Mouse (Mus musculus) midbrain, postnatal 0 days (tissue): Measurements from ENCODE around the gene Kcnh8. TPM values are rescaled to one million over a fixed set of nuclear protein-coding genes. Genes with fewer than 3 reads are reported as not detected.

Experiments used
- ATAC-seq: fragments of 200-750 bp; cut with Nextera tagmentation; 2 replicates; pipeline ENCODE4 v1.8.0; 2017; ENCODE audit warnings: moderate number of reproducible peaks, mild to moderate bottlenecking, moderate TSS enrichment, moderate library complexity; ENCODE audit not compliant: low FRiP score
- DNase-seq: peaks from one replicate; pipeline ENCODE4 v3.0.0-alpha.2; 2015; ENCODE audit warnings: low spot score
- H3K27ac ChIP-seq: fragments of 300-500 bp; sonication (generic); 2 replicates; pipeline ENCODE4 v1.5.1; 2014; ENCODE audit warnings: low read depth, mild to moderate bottlenecking, low read length, mixed read lengths
- H3K27me3 ChIP-seq: fragments of 300-500 bp; sonication (generic); 2 replicates; pipeline ENCODE4 v1.6.1; 2014; ENCODE audit warnings: low read length, control low read depth, mixed read lengths; ENCODE audit not compliant: insufficient read depth
- H3K36me3 ChIP-seq: fragments of 300-500 bp; sonication (generic); 2 replicates; pipeline ENCODE4 v1.6.1; 2014; ENCODE audit warnings: low read length, control low read depth, mixed read lengths; ENCODE audit not compliant: insufficient read depth
- H3K4me1 ChIP-seq: fragments of 300-500 bp; sonication (generic); 2 replicates; pipeline ENCODE4 v1.6.1; 2014; ENCODE audit warnings: mild to moderate bottlenecking, control low read depth, antibody characterized with exemption, low read length, mixed read lengths; ENCODE audit not compliant: insufficient read depth
- H3K4me2 ChIP-seq: fragments of 300-500 bp; sonication (generic); 2 replicates; pipeline ENCODE4 v1.6.1; 2014; ENCODE audit warnings: low read depth, mild to moderate bottlenecking, low read length, mixed read lengths; ENCODE audit not compliant: poor library complexity, severe bottlenecking
- H3K4me3 ChIP-seq: fragments of 300-500 bp; sonication (generic); 2 replicates; pipeline ENCODE4 v1.5.1; 2014; ENCODE audit warnings: low read depth, mild to moderate bottlenecking, low read length, moderate library complexity
- H3K9ac ChIP-seq: fragments of 300-500 bp; sonication (generic); replicated peaks from 2 replicates; pipeline ENCODE4 v1.6.1; 2014; ENCODE audit warnings: mild to moderate bottlenecking, low read length, moderate library complexity, mixed read lengths; ENCODE audit not compliant: poor library complexity, severe bottlenecking
- H3K9me3 ChIP-seq: fragments of 300-500 bp; sonication (generic); 2 replicates; pipeline ENCODE4 v1.6.1; 2016; ENCODE audit warnings: low read length, control low read depth
- CTCF ChIP-seq: IDR thresholded peaks from 2 replicates; pipeline ENCODE4 v1.5.1; 2016; ENCODE audit warnings: antibody characterized with exemption, mild to moderate bottlenecking
- WGBS: fragments of 180-500 bp; shearing (Covaris S2); extraction: QIAGEN DNeasy Blood & Tissue Kit; methylation state at CpG from one replicate; pipeline ENCODE4 v1.1.7; 2014; 5-methylcytosine and 5-hydroxymethylcytosine counted together
- polyA plus RNA-seq: library from polyadenylated mRNA; unstranded; fragments of >200 nt; fragmentation: Nextera tagmentation; extraction: Ambion mirVana; gene quantifications from 2 replicates; pipeline ENCODE4 v1.2.1, GENCODE M21; 2015
- total RNA-seq: library from RNA; depleted of rRNA; stranded (reverse); fragments of >200 nt; gene quantifications from 2 replicates; pipeline ENCODE4 v1.2.3, GENCODE M21; 2014

The Kcnh8 gene
- total and polyA plus RNA-seq, 2 experiments from 2014 or later = 2.8 to 7.9 TPM

DNA sequence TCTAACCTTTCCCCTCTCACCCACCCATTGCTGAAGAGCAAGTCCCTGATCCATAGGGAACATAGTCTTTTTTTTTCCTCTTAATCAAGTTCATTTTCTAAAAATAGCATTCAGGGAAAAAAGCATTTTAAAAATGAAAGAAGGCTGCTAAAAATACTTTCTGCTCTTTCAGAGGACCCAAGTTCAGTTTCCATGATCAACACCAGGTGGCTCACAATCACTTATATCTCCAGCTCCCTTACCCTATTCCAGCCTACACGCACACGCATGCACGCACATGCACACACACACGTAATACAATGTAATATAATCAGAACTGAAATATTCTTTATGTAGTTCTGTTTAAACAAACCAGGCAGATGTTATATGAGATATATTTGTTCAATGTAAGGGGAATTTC lies 378.4 kb downstream of the Kcnh8 start:
- ATAC-seq (peak; percentile 41; the same call in 1 of the 2 replicates), DNase-seq (no peak)
- H3K36me3 ChIP-seq = no peaks in the 10 kb centered on the region
- H3K4me2 ChIP-seq = no peak overlapping the region
- no peak overlapping the region for H3K9ac ChIP-seq
- peak; percentile 54 for TF ChIP-seq CTCF
- H3K27me3 ChIP-seq = no peaks in the 10 kb centered on the region
- H3K27ac ChIP-seq = no peak overlapping the region
- WGBS = 94% methylated on average over 4 of the region's 4 CpGs
- no peaks in the 10 kb centered on the region for H3K4me1 ChIP-seq
- H3K4me3 ChIP-seq = no peak overlapping the region
- H3K9me3 ChIP-seq = no peaks in the 10 kb centered on the region
